Mouse (Mus musculus) stomach, postnatal 0 days (tissue): ENCODE measurements at regions not wholly inside any gene's neighbourhood (a gene's known extent, or its start where the extent isn't known, plus 50 kb on each side); places are given as distances from the start of the nearest gene placed in this dataset.

Source experiments
- CTCF ChIP-seq: IDR thresholded peaks from 2 replicates; pipeline ENCODE4 v1.5.1; 2016; ENCODE audit warnings: antibody characterized with exemption, low read depth, mild to moderate bottlenecking, moderate library complexity
- EP300 ChIP-seq: optimal IDR thresholded peaks from 2 replicates; pipeline ENCODE3; 2016; ENCODE audit warnings: antibody characterized with exemption

DNA sequence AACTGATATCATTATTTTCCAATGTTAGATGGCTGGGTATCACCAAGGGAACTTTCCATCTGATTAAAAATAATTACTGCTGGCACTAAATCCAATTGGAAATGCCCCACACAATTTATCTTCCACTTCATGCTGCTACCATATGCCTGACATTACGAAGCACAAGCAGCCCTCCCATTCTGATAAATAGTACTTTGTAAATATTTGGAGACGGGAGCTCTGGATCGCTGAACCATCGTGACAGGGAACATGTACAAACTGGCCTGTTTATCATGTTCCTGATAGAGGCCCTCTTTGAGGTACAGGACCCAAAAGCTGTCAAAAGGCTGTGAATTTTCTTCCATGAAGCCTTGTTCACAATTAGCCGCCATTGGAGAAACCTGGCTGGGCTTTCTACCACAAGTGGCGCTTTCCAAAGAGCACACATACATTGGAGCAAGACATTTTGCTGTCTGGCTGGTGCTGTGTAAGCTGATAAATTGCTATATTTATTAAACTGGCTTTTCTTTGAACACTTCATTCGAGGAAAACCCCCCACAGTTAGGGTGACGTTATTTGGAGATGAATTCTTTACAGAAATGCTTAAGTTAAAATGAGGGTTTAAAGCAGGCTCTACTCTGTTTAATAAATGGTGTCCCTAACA is 96.5 kb upstream of the Peli2 start:
- no peak for TF ChIP-seq EP300
- no peak for TF ChIP-seq CTCF
